Mouse (Mus musculus) thymus, postnatal 0 days (tissue): ENCODE results near the gene Gbp10. TPM values are rescaled to one million over a fixed set of nuclear protein-coding genes. Genes with fewer than 3 reads are reported as not detected.
"Not testable (repeated sequence)": the region's sequence is repeated elsewhere in the genome, so short reads cannot be mapped to it uniquely, and the experiment has no call there.

ENCODE experiments used
- DNase-seq: peaks from one replicate; pipeline ENCODE4 v3.0.0-alpha.2; 2015; ENCODE audit warnings: low spot score
- polyA plus RNA-seq: library from polyadenylated mRNA; unstranded; fragments of >200 nt; fragmentation: Nextera tagmentation; extraction: Ambion mirVana; gene quantifications from 2 replicates; pipeline ENCODE4 v1.2.1, GENCODE M21; 2015

Gene Gbp10
- 2.6 and 3.3 TPM in 2 replicates for polyA plus RNA-seq

- DNase-seq: not testable (repeated sequence)
Measured at GRCm38 (mm10) chr5:105239483-105240047, at the start of gene Gbp10. TSS of gene Gbp10 (minus strand) at chr5:105239533.

- not testable (repeated sequence) for DNase-seq
Measured at GRCm38 (mm10) chr5:105260673-105261072, 21.3 kb upstream of the Gbp10 start.

GRCm38 (mm10) chr5:105252491-105252890 is 13.2 kb upstream of the Gbp10 start:
- peak; percentile 41 for DNase-seq

GRCm38 (mm10) chr5:105244741-105245140 is 5.4 kb upstream of the Gbp10 start:
- not testable (repeated sequence) for DNase-seq

- not testable (repeated sequence) for DNase-seq
Measured at GRCm38 (mm10) chr5:105240982-105241381, 1.6 kb upstream of the Gbp10 start.

GRCm38 (mm10) chr5:105238402-105238801 is 931 bp downstream of the Gbp10 start:
- not testable (repeated sequence) for DNase-seq

GRCm38 (mm10) chr5:105236040-105236439 is 3.3 kb downstream of the Gbp10 start:
- DNase-seq: not testable (repeated sequence)

GRCm38 (mm10) chr5:105208957-105209356 is 30.4 kb downstream of the Gbp10 start:
- not testable (repeated sequence) for DNase-seq

GRCm38 (mm10) chr5:105200791-105201355 is 38.5 kb downstream of the Gbp10 start:
- not testable (repeated sequence) for DNase-seq

GRCm38 (mm10) chr5:105199149-105199548 is 40.2 kb downstream of the Gbp10 start:
- DNase-seq: not testable (repeated sequence)

GRCm38 (mm10) chr5:105197915-105198560 is 41.3 kb downstream of the Gbp10 start:
- DNase-seq: not testable (repeated sequence)

- DNase-seq: not testable (repeated sequence)
Measured at GRCm38 (mm10) chr5:105196308-105196707, 43.0 kb downstream of the Gbp10 start.

GRCm38 (mm10) chr5:105192536-105192935 is 46.8 kb downstream of the Gbp10 start:
- DNase-seq: not testable (repeated sequence)

GRCm38 (mm10) chr5:105181446-105181845 is 57.9 kb downstream of the Gbp10 start:
- DNase-seq: no peak

Other genes starting within 250 kb of the Gbp10 start
- 20.9 and 31.5 TPM in 2 replicates for gene Gbp9, start 100.0 kb downstream of the Gbp10 start, polyA plus RNA-seq
- gene Gbp8, start 100.0 kb downstream of the Gbp10 start, polyA plus RNA-seq: 61.9 and 67.2 TPM in 2 replicates
- 59.6 and 66.2 TPM in 2 replicates for gene Gbp4, start 99.9 kb downstream of the Gbp10 start, polyA plus RNA-seq
- gene Gm43302, start 54.2 kb upstream of the Gbp10 start, polyA plus RNA-seq: 0.56 TPM in 1 of 2 replicates, not detected in the other
- 34.8 and 40.5 TPM in 2 replicates for gene Gbp6, start 54.2 kb upstream of the Gbp10 start, polyA plus RNA-seq
- gene Lrrc8b, start 176.2 kb upstream of the Gbp10 start, polyA plus RNA-seq: 8.9 and 9.5 TPM in 2 replicates